Mouse (Mus musculus) CH12.LX (cell line): ENCODE data around the gene Fam178b. TPM values are rescaled to one million over a fixed set of nuclear protein-coding genes. Genes with fewer than 3 reads are reported as not detected.

Experiments
- DNase-seq: peaks from one replicate; pipeline ENCODE4 v3.0.0-alpha.2; 2013; ENCODE audit errors: extremely low read depth
- H3K27ac ChIP-seq: 2 replicates; pipeline ENCODE4 v1.5.1; 2012; ENCODE audit warnings: low read depth, mild to moderate bottlenecking, control low read depth, moderate library complexity; ENCODE audit not compliant: insufficient read depth
- H3K27me3 ChIP-seq: replicated peaks from 2 replicates; pipeline ENCODE3; 2012; ENCODE audit warnings: inconsistent platforms
- H3K36me3 ChIP-seq, 2 experiments: replicated peaks in 1 of 2; 2 replicates each; pipeline versions ENCODE3 to v1.6.1; 2012; ENCODE audit warnings: inconsistent platforms in 1 of 2, low read length in 1 of 2, mild to moderate bottlenecking in 1 of 2, mixed read lengths in 1 of 2, moderate library complexity in 1 of 2; ENCODE audit not compliant: control insufficient read depth in 1 of 2, insufficient read depth in 1 of 2
- H3K4me1 ChIP-seq, 2 experiments: 2 replicates each; pipeline ENCODE4 v1.6.1; 2012; ENCODE audit warnings: inconsistent platforms in 1 of 2, moderate library complexity in 1 of 2; ENCODE audit not compliant: insufficient read depth in 2 of 2, control insufficient read depth in 1 of 2
- H3K4me2 ChIP-seq: 2 replicates; pipeline ENCODE4 v1.6.1; 2012; ENCODE audit warnings: low read depth, mild to moderate bottlenecking, control low read depth; ENCODE audit not compliant: poor library complexity, insufficient read depth, severe bottlenecking
- H3K4me3 ChIP-seq, 3 experiments: fragments of 150-350 bp in 1 of 3; sonication (generic) in 1 of 3; replicated peaks in 1 of 3; 2 replicates each; pipeline versions ENCODE3 to v1.5.1; 2011 to 2012; ENCODE audit warnings: low read depth in 2 of 3, low read length in 2 of 3, mild to moderate bottlenecking in 2 of 3, moderate library complexity in 2 of 3, control low read depth in 1 of 3, improper control_type of control experiment in 1 of 3, inconsistent platforms in 1 of 3, mixed read lengths in 1 of 3; ENCODE audit not compliant: poor library complexity in 1 of 3
- H3K79me2 ChIP-seq: replicated peaks from 2 replicates; pipeline ENCODE4 v1.6.1; 2012; ENCODE audit warnings: mild to moderate bottlenecking, moderate library complexity; ENCODE audit not compliant: control insufficient read depth, poor library complexity, insufficient read depth, severe bottlenecking; ENCODE audit errors: extremely low read depth
- H3K9ac ChIP-seq: 2 replicates; pipeline ENCODE4 v1.6.1; 2012; ENCODE audit warnings: low read depth, mild to moderate bottlenecking, control low read depth, moderate library complexity; ENCODE audit not compliant: insufficient read depth
- H3K9me3 ChIP-seq: replicated peaks from 2 replicates; pipeline ENCODE3; 2012; ENCODE audit warnings: low read length, inconsistent platforms, mixed read lengths
- BHLHE40 ChIP-seq: IDR thresholded peaks from 2 replicates; pipeline ENCODE4 v1.6.1; 2011; ENCODE audit warnings: mild to moderate bottlenecking, low read depth, low read length, improper control_type of control experiment
- CHD1 ChIP-seq: IDR thresholded peaks from 2 replicates; pipeline ENCODE4 v1.6.1; 2012; ENCODE audit warnings: low read depth, low read length, improper control_type of control experiment, inconsistent platforms
- CHD2 ChIP-seq: IDR thresholded peaks from 2 replicates; pipeline ENCODE4 v1.6.1; 2011; ENCODE audit warnings: low read length, improper control_type of control experiment
- CTCF ChIP-seq, 2 experiments: IDR thresholded peaks in 1 of 2; conservative IDR thresholded peaks in 1 of 2; 2 replicates each; pipeline ENCODE4 v1.5.1; 2011 to 2012; ENCODE audit warnings: low read depth in 2 of 2, low read length in 2 of 2, improper control_type of control experiment in 1 of 2, inconsistent platforms in 1 of 2, mild to moderate bottlenecking in 1 of 2, moderate library complexity in 1 of 2
- E2F4 ChIP-seq: IDR thresholded peaks from 2 replicates; pipeline ENCODE4 v1.6.1; 2011; ENCODE audit warnings: low read depth, low read length, improper control_type of control experiment; ENCODE audit not compliant: insufficient replicate concordance
- ELF1 ChIP-seq: IDR thresholded peaks from 2 replicates; pipeline ENCODE4 v1.6.1; 2014; ENCODE audit warnings: low read depth, mild to moderate bottlenecking, inconsistent platforms, low read length, improper control_type of control experiment
- EP300 ChIP-seq: IDR thresholded peaks from 2 replicates; pipeline ENCODE4 v1.6.1; 2011; ENCODE audit warnings: low read length, improper control_type of control experiment
- ETS1 ChIP-seq: conservative IDR thresholded peaks from 2 replicates; pipeline ENCODE4 v1.6.1; 2012; ENCODE audit warnings: low read depth, mild to moderate bottlenecking, inconsistent platforms, low read length, improper control_type of control experiment, moderate library complexity
- GABPA ChIP-seq: IDR thresholded peaks from 2 replicates; pipeline ENCODE4 v1.6.1; 2012; ENCODE audit warnings: low read depth, low read length, improper control_type of control experiment, inconsistent platforms; ENCODE audit not compliant: insufficient replicate concordance
- HCFC1 ChIP-seq: IDR thresholded peaks from 2 replicates; pipeline ENCODE4 v1.6.1; 2012; ENCODE audit warnings: low read depth, mild to moderate bottlenecking, inconsistent platforms, low read length, improper control_type of control experiment
- IRF4 ChIP-seq: IDR thresholded peaks from 2 replicates; pipeline ENCODE4 v1.6.1; 2014; ENCODE audit warnings: low read depth, mild to moderate bottlenecking, inconsistent platforms, low read length, improper control_type of control experiment
- JUND ChIP-seq: conservative IDR thresholded peaks from 2 replicates; pipeline ENCODE4 v1.6.1; 2011; ENCODE audit warnings: low read depth, low read length, improper control_type of control experiment
- KAT2A ChIP-seq: IDR thresholded peaks from 2 replicates; pipeline ENCODE4 v1.6.1; 2012; ENCODE audit warnings: low read length, improper control_type of control experiment, inconsistent platforms; ENCODE audit not compliant: insufficient replicate concordance
- MAFK ChIP-seq: IDR thresholded peaks from 2 replicates; pipeline ENCODE4 v1.6.1; 2011; ENCODE audit warnings: low read length, improper control_type of control experiment; ENCODE audit not compliant: insufficient replicate concordance
- MAX ChIP-seq: IDR thresholded peaks from 2 replicates; pipeline ENCODE4 v1.6.1; 2011; ENCODE audit warnings: low read length, improper control_type of control experiment
- MEF2A ChIP-seq: IDR thresholded peaks from 2 replicates; pipeline ENCODE4 v1.6.1; 2014; ENCODE audit warnings: low read depth, mild to moderate bottlenecking, inconsistent platforms, low read length, improper control_type of control experiment, borderline replicate concordance
- MXI1 ChIP-seq: IDR thresholded peaks from 2 replicates; pipeline ENCODE4 v1.6.1; 2011; ENCODE audit warnings: mild to moderate bottlenecking, low read depth, low read length, improper control_type of control experiment
- MYC ChIP-seq: IDR thresholded peaks from 2 replicates; pipeline ENCODE4 v1.6.1; 2011; ENCODE audit warnings: low read depth, mild to moderate bottlenecking, improper control_type of control experiment, low read length
- NELFE ChIP-seq: IDR thresholded peaks from 2 replicates; pipeline ENCODE4 v1.6.1; 2011; ENCODE audit warnings: low read depth, low read length, improper control_type of control experiment
- NRF1 ChIP-seq: IDR thresholded peaks from 2 replicates; pipeline ENCODE4 v1.6.1; 2014; ENCODE audit warnings: low read depth, mild to moderate bottlenecking, inconsistent platforms, low read length, improper control_type of control experiment, moderate library complexity
- POLR2A ChIP-seq: IDR thresholded peaks from 2 replicates; pipeline ENCODE4 v1.6.1; 2011; ENCODE audit warnings: low read depth, mild to moderate bottlenecking, improper control_type of control experiment, low read length
- POLR2AphosphoS2 ChIP-seq: IDR thresholded peaks from 2 replicates; pipeline ENCODE4 v1.6.1; 2011; ENCODE audit warnings: low read depth, low read length, improper control_type of control experiment
- RAD21 ChIP-seq: IDR thresholded peaks from 2 replicates; pipeline ENCODE4 v1.6.1; 2011; ENCODE audit warnings: low read depth, mild to moderate bottlenecking, low read length, improper control_type of control experiment, moderate library complexity
- SIN3A ChIP-seq: IDR thresholded peaks from 2 replicates; pipeline ENCODE4 v1.6.1; 2012; ENCODE audit warnings: low read length, improper control_type of control experiment, inconsistent platforms
- SMC3 ChIP-seq: IDR thresholded peaks from 2 replicates; pipeline ENCODE4 v1.6.1; 2011; ENCODE audit warnings: low read depth, low read length, improper control_type of control experiment
- TBP ChIP-seq: conservative IDR thresholded peaks from 2 replicates; pipeline ENCODE4 v1.6.1; 2011; ENCODE audit warnings: low read depth, low read length, improper control_type of control experiment
- UBTF ChIP-seq: IDR thresholded peaks from 2 replicates; pipeline ENCODE4 v1.6.1; 2012; ENCODE audit warnings: low read depth, mild to moderate bottlenecking, inconsistent platforms, low read length, improper control_type of control experiment, moderate library complexity
- USF1 ChIP-seq: IDR thresholded peaks from 2 replicates; pipeline ENCODE4 v1.6.1; 2014; ENCODE audit warnings: low read depth, mild to moderate bottlenecking, inconsistent platforms, low read length, improper control_type of control experiment
- USF2 ChIP-seq: conservative IDR thresholded peaks from 2 replicates; pipeline ENCODE4 v1.6.1; 2011; ENCODE audit warnings: low read depth, low read length, improper control_type of control experiment
- ZC3H11A ChIP-seq: IDR thresholded peaks from 2 replicates; pipeline ENCODE4 v1.6.1; 2012; ENCODE audit warnings: low read depth, mild to moderate bottlenecking, inconsistent platforms, low read length, improper control_type of control experiment
- ZKSCAN1 ChIP-seq: IDR thresholded peaks from 2 replicates; pipeline ENCODE4 v1.6.1; 2012; ENCODE audit warnings: low read depth, inconsistent platforms, low read length, improper control_type of control experiment, borderline replicate concordance
- ZMIZ1 ChIP-seq: IDR thresholded peaks from 2 replicates; pipeline ENCODE4 v1.6.1; 2012; ENCODE audit warnings: low read depth, mild to moderate bottlenecking, inconsistent platforms, low read length, improper control_type of control experiment
- ZNF384 ChIP-seq: IDR thresholded peaks from 2 replicates; pipeline ENCODE4 v1.6.1; 2012; ENCODE audit warnings: low read depth, low read length, improper control_type of control experiment, inconsistent platforms
- dilution Hi-C: fragments of 300-500 bp; cut with MboI; formaldehyde crosslinking; loops from 2 replicates; pipeline ENCODE4 v1.14.3; 2020; ENCODE audit warnings: low sequenced_read_pairs; ENCODE audit not compliant: extremely low pct_unique_long_range_greater_than_20kb, extremely low pct_ligation_motif_present
- in situ Hi-C: fragments of 300-500 bp; cut with MboI; formaldehyde crosslinking; loops from 3 replicates; pipeline ENCODE4 v1.14.3; 2019; ENCODE audit warnings: low sequenced_read_pairs, low pct_ligation_motif_present, low pct_unique_long_range_greater_than_20kb, mixed read lengths
- polyA plus RNA-seq: library from polyadenylated mRNA; unstranded; fragments of >175 nt; gene quantifications from 2 replicates; pipeline ENCODE4 v1.2.1, GENCODE M21; 2012; ENCODE audit warnings: low read depth; ENCODE audit not compliant: insufficient read length
- total RNA-seq, 2 experiments: library from RNA; depleted of rRNA; stranded (reverse); fragments of 300-350 nt in 1 of 2; fragments of >200 nt in 1 of 2; gene quantifications; 2 replicates each; pipeline ENCODE4 v1.2.3; 2012 to 2014

Gene Fam178b
- total and polyA plus RNA-seq, 3 experiments: 0.50 TPM; not detected in 2

DNA sequence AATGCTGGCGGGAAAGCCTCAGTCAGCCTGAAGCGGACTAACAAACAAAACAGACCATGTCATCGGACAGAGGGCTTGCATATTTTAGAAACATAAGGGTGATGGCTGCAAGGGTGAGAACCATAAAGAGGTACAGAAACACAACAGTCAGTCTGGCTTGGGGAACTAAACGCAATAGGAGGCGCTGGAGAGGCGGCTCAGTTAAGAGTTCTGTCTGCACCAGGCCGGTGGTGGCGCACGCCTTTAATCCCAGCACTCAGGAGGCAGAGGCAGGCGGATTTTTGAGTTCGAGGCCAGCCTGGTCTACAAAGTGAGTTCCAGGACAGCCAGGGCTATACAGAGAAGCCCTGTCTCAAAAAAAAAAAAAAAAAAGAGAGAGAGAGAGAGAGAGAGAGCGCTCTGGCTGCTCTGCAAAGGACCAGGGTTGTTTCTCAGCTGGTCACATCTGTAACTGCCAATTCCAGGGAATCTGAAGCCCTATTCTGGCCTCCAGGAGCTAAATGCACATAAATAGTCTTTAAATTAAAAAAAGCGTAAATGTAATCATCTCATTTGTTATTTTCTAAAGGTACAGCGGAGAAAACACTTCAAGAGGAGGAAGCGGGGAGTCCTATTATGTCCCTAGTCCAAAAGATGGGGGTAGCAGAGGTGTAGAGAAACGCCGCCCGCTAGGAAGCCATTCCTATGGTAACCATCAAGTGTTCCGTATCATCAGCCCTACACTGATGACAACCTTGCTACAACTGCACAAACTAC is 137.0 kb downstream of the Fam178b start:
- Histone ChIP-seq H3K27me3 (no peaks in the 10 kb centered on the region), H3K4me3 (peak overlapping the region; percentile 66 to 81 (median 72)), H3K4me1 (peaks cover 2 to 10% of the 10 kb centered on the region in 2 experiments; a peak in 3 of 4 replicates), H3K9me3 (no peaks in the 10 kb centered on the region), H3K4me2 (peak overlapping the region; percentile 80), H3K79me2 (no peaks in the 10 kb centered on the region), H3K36me3 (peaks cover 29 to 55% of the 10 kb centered on the region in 2 experiments), H3K27ac (0 out of 2 replicates have a peak overlapping the region, but pooled peaks have one; percentile 11), H3K9ac (peak overlapping the region; percentile 42)
- dilution Hi-C loops: no loop called here
- no peak; the same call in 1 of the 2 replicates for TF ChIP-seq IRF4
- TF ChIP-seq CHD1: no peak
- no peak for TF ChIP-seq BHLHE40
- TF ChIP-seq MXI1: no peak
- TF ChIP-seq ZNF384: peak; percentile 41; the same call in 1 of the 2 replicates
- TF ChIP-seq SIN3A: no peak
- no peak for TF ChIP-seq ETS1
- TF ChIP-seq ZMIZ1: no peak
- TF ChIP-seq POLR2A: 0 out of 2 replicates have a peak, but pooled peaks have one; percentile 18
- peak in 1 of 2 experiments; percentile 71; a peak in 2 of 4 replicates for TF ChIP-seq CTCF (conservative IDR thresholded peaks at IDR 0.05 in 1 of 2, IDR thresholded peaks at IDR 0.05 in 1 of 2; ENCODE audit: low read depth in 2 of 2, low read length in 2 of 2)
- TF ChIP-seq MEF2A: no peak
- TF ChIP-seq MAFK: peak; percentile 37; the same call in 1 of the 2 replicates
- TF ChIP-seq HCFC1: no peak
- no peak for TF ChIP-seq NRF1
- TF ChIP-seq SMC3: peak; percentile 7; the same call in 1 of the 2 replicates
- TF ChIP-seq CHD2: no peak
- peak; percentile 20 for TF ChIP-seq RAD21
- TF ChIP-seq UBTF: no peak; the same call in 1 of the 2 replicates
- TF ChIP-seq EP300: no peak
- TF ChIP-seq GABPA: no peak
- 0 out of 2 replicates have a peak, but pooled peaks have one; percentile 19 for TF ChIP-seq ELF1
- no peak for TF ChIP-seq USF1
- TF ChIP-seq KAT2A: no peak
- TF ChIP-seq ZC3H11A: no peak
- no peak for TF ChIP-seq MYC
- no peak for TF ChIP-seq JUND
- TF ChIP-seq TBP: peak; percentile 94
- no peak for TF ChIP-seq ZKSCAN1
- TF ChIP-seq E2F4: no peak
- no peak for TF ChIP-seq MAX
- TF ChIP-seq USF2: no peak
- TF ChIP-seq NELFE: no peak
- no peak for TF ChIP-seq POLR2AphosphoS2
- peak; percentile 66 for DNase-seq
- in situ Hi-C loops: no loop called here
